Mouse (Mus musculus) heart, postnatal 0 days (tissue): Measurements from ENCODE around the gene Ankrd36. TPM values are rescaled to one million over a fixed set of nuclear protein-coding genes. Genes with fewer than 3 reads are reported as not detected.

Source experiments
- ATAC-seq: fragments of 200-750 bp; cut with Nextera tagmentation; 2 replicates; pipeline ENCODE4 v1.8.0; 2017; ENCODE audit warnings: low read depth, moderate number of reproducible peaks, moderate library complexity; ENCODE audit not compliant: insufficient read depth
- DNase-seq: peaks from one replicate; pipeline ENCODE4 v3.0.0-alpha.2; 2016; ENCODE audit warnings: low spot score
- H3K27ac ChIP-seq: fragments of 300-500 bp; sonication (generic); 2 replicates; pipeline ENCODE4 v1.5.1; 2014; ENCODE audit warnings: low read depth, mild to moderate bottlenecking
- H3K27me3 ChIP-seq: fragments of 300-500 bp; sonication (generic); 2 replicates; pipeline ENCODE4 v1.6.1; 2014; ENCODE audit warnings: low read length, mixed read lengths; ENCODE audit not compliant: control insufficient read depth, insufficient read depth
- H3K36me3 ChIP-seq: fragments of 300-500 bp; sonication (generic); replicated peaks from 2 replicates; pipeline ENCODE4 v1.6.1; 2014; ENCODE audit warnings: low read length, mixed read lengths; ENCODE audit not compliant: control insufficient read depth, insufficient read depth
- H3K4me1 ChIP-seq: fragments of 300-500 bp; sonication (generic); 2 replicates; pipeline ENCODE4 v1.6.1; 2014; ENCODE audit warnings: antibody characterized with exemption; ENCODE audit not compliant: control insufficient read depth, insufficient read depth
- H3K4me2 ChIP-seq: fragments of 300-500 bp; sonication (generic); 2 replicates; pipeline ENCODE4 v1.6.1; 2014; ENCODE audit warnings: low read depth, mild to moderate bottlenecking, low read length, moderate library complexity
- H3K4me3 ChIP-seq: fragments of 300-500 bp; sonication (generic); 2 replicates; pipeline ENCODE4 v1.5.1; 2014; ENCODE audit warnings: low read depth, low read length
- H3K9ac ChIP-seq: fragments of 300-500 bp; sonication (generic); replicated peaks from 2 replicates; pipeline ENCODE4 v1.6.1; 2014; ENCODE audit warnings: low read depth, low read length, mixed read lengths
- H3K9me3 ChIP-seq: fragments of 300-500 bp; sonication (generic); replicated peaks from 2 replicates; pipeline ENCODE4 v1.6.1; 2016; ENCODE audit warnings: low read length; ENCODE audit not compliant: control insufficient read depth
- CTCF ChIP-seq: IDR thresholded peaks from 2 replicates; pipeline ENCODE4 v1.5.1; 2016; ENCODE audit warnings: antibody characterized with exemption, control low read depth, low read depth
- EP300 ChIP-seq: IDR thresholded peaks from 2 replicates; pipeline ENCODE4 v1.6.1; 2016; ENCODE audit warnings: antibody characterized with exemption, low read depth
- WGBS: fragments of 180-500 bp; shearing (Covaris S2); extraction: QIAGEN DNeasy Blood & Tissue Kit; methylation state at CpG from one replicate; pipeline ENCODE4 v1.1.7; 2014; 5-methylcytosine and 5-hydroxymethylcytosine counted together
- polyA plus RNA-seq: library from polyadenylated mRNA; unstranded; fragments of >200 nt; fragmentation: Nextera tagmentation; extraction: Ambion mirVana; gene quantifications from 2 replicates; pipeline ENCODE4 v1.2.1, GENCODE M21; 2015
- total RNA-seq: library from RNA; depleted of rRNA; stranded (reverse); fragments of >200 nt; gene quantifications from 2 replicates; pipeline ENCODE4 v1.2.3, GENCODE M21; 2014; ENCODE audit warnings: low replicate concordance

Ankrd36 gene
- total and polyA plus RNA-seq, 2 experiments from 2014 or later = not detected

GRCm38 (mm10) chr11:5614453-5614852 lies 45.0 kb downstream of the Ankrd36 start:
- Histone ChIP-seq H3K27ac (no peak overlapping the region), H3K27me3 (no peaks in the 10 kb centered on the region), H3K4me1 (no peaks in the 10 kb centered on the region), H3K9me3 (0 out of 2 replicates have a peak, but pooled peaks cover 3% of the 10 kb centered on the region), H3K36me3 (no peaks in the 10 kb centered on the region), H3K4me3 (no peak overlapping the region), H3K9ac (no peak overlapping the region), H3K4me2 (no peak overlapping the region)
- DNase-seq = peak; percentile 18
- TF ChIP-seq EP300 (no peak), CTCF (no peak)
- WGBS = 34% methylated on average over 3 of the region's 3 CpGs
- no peak for ATAC-seq

GRCm38 (mm10) chr11:5625101-5625500 lies 55.6 kb downstream of the Ankrd36 start:
- H3K36me3 ChIP-seq = no peaks in the 10 kb centered on the region
- no peaks in the 10 kb centered on the region for H3K27me3 ChIP-seq
- H3K9me3 ChIP-seq = no peaks in the 10 kb centered on the region
- no peak for ATAC-seq
- H3K9ac ChIP-seq = no peak overlapping the region
- no peak for TF ChIP-seq CTCF
- no peak for TF ChIP-seq EP300
- no peak overlapping the region for H3K4me2 ChIP-seq
- no peak overlapping the region for H3K4me3 ChIP-seq
- H3K27ac ChIP-seq = no peak overlapping the region
- DNase-seq = no peak
- no peaks in the 10 kb centered on the region for H3K4me1 ChIP-seq
- WGBS = 69% methylated on average over 4 of the region's 4 CpGs

- H3K27me3 ChIP-seq = no peaks in the 10 kb centered on the region
- ATAC-seq (no peak), DNase-seq (peak; percentile 67)
- H3K9me3 ChIP-seq = no peaks in the 10 kb centered on the region
- WGBS = 18% methylated on average over 15 of the region's 15 CpGs
- no peak overlapping the region for H3K4me2 ChIP-seq
- H3K4me3 ChIP-seq = no peak overlapping the region
- TF ChIP-seq CTCF (peak; percentile 87), EP300 (no peak)
- H3K9ac ChIP-seq = no peak overlapping the region
- no peaks in the 10 kb centered on the region for H3K4me1 ChIP-seq
- no peak overlapping the region for H3K27ac ChIP-seq
- no peaks in the 10 kb centered on the region for H3K36me3 ChIP-seq
Observed at GRCm38 (mm10) chr11:5629033-5629432, 59.5 kb downstream of the Ankrd36 start.

- no peaks in the 10 kb centered on the region for H3K9me3 ChIP-seq
- 79% methylated on average over 5 of the region's 5 CpGs for WGBS
- no peak overlapping the region for H3K4me2 ChIP-seq
- no peak overlapping the region for H3K9ac ChIP-seq
- TF ChIP-seq CTCF = no peak
- TF ChIP-seq EP300 = no peak
- no peak overlapping the region for H3K27ac ChIP-seq
- H3K4me3 ChIP-seq = no peak overlapping the region
- no peaks in the 10 kb centered on the region for H3K36me3 ChIP-seq
- H3K27me3 ChIP-seq = no peaks in the 10 kb centered on the region
- H3K4me1 ChIP-seq = no peaks in the 10 kb centered on the region
- DNase-seq = no peak
- no peak for ATAC-seq
Observed at GRCm38 (mm10) chr11:5643085-5643484, 73.6 kb downstream of the Ankrd36 start.

GRCm38 (mm10) chr11:5650321-5650720 lies 80.8 kb downstream of the Ankrd36 start:
- 61% methylated on average over 7 of the region's 7 CpGs for WGBS
- Histone ChIP-seq H3K27ac (no peak overlapping the region), H3K27me3 (no peaks in the 10 kb centered on the region), H3K4me1 (no peaks in the 10 kb centered on the region), H3K36me3 (no peaks in the 10 kb centered on the region), H3K4me2 (no peak overlapping the region), H3K9ac (no peak overlapping the region), H3K9me3 (no peaks in the 10 kb centered on the region), H3K4me3 (no peak overlapping the region)
- TF ChIP-seq CTCF (peak; percentile 48), EP300 (no peak)
- no peak for DNase-seq
- no peak for ATAC-seq

- Histone ChIP-seq H3K36me3 (no peaks in the 10 kb centered on the region), H3K27ac (no peak overlapping the region), H3K4me2 (no peak overlapping the region), H3K4me1 (no peaks in the 10 kb centered on the region), H3K9ac (no peak overlapping the region), H3K4me3 (no peak overlapping the region), H3K27me3 (no peaks in the 10 kb centered on the region), H3K9me3 (no peaks in the 10 kb centered on the region)
- no peak for TF ChIP-seq EP300
- TF ChIP-seq CTCF = no peak
- DNase-seq (no peak), ATAC-seq (no peak)
- WGBS = 41% methylated on average over 6 of the region's 6 CpGs
Observed at GRCm38 (mm10) chr11:5682541-5682940, 113.1 kb downstream of the Ankrd36 start.
